Mouse (Mus musculus) urinary bladder, postnatal 14 days (tissue): ENCODE results near the gene Fgfbp3.
"Not testable (repeated sequence)": the region's sequence is repeated elsewhere in the genome, so short reads cannot be mapped to it uniquely, and the experiment has no call there.

Experiments used
- DNase-seq: peaks from one replicate; pipeline ENCODE4 v3.0.0; 2021; ENCODE audit warnings: low spot score

Fgfbp3 gene

DNA sequence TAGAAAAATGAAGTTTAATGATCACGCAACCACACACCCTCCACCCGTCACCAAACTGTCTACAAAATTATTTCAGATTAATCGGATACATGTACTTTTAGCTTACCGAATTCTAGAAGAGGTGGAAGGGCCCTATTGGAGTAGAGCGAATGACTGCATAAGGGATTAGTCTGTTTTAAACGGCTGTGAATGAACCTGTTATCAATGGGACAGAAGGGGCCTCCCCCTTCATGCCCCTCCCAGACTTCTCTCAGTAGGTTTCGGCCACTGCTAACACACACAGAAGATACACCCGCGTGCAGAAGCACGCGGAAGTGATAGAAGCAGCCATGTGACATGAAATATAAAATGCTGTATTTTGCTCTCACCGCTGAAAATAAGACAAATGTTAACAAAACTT is at the start of gene Fgfbp3:
Gene Fgfbp3 (minus strand): TSS at position 150 of the 400 bp plus-strand sequence.
- DNase-seq, result no peak

DNA sequence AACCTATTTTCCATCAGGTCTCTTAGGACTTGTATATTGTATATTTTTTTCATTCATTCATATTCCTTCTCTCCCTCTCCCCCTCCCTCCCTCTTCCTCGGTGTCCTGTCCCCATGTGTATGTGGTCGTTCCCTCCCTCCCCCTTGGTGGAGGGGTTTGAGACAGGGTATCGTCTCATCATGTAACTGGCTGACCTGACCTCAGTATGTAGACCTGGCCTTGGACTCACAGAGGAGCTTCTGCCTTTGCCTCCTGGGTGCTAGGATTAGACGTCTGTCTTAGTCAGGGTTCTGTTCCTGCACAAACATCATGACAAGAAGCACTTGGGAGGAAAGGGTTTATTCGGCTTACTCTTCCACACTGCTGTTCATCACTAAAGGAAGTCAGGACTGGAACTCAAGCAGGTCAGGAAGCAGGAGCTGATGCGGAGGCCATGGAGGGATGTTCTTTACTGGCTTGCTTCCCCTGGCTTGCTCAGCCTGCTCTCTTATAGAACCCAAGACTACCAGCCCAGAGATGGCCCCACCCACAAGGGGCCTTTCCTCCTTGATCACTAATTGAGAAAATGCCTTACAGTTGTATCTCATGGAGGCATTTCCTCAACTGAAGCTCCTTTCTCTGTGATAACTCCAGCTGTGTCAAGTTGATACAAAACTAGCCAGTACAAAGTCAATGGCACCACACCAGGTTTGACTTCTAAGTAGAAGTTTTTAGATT is 43.3 kb upstream of the Fgfbp3 start:
- DNase-seq, result not testable (repeated sequence)

DNA sequence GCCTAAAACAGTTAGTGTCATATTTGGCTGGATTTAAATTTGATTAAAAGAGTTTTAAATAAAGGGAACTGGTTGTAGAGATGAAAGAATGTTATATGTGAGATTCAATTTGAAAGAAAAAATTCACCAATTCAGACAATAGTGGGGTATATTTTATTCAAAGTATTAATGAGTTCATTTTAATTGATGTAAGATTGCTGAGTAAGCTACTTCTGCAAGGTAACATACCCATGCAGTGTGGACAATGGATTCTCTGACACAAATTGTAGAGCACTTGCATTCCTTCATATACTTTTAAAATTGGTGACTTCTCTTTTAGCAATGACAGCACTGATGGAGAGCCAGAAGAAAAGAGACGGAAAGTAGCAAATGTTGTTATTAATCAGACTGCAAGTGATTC is 41.9 kb upstream of the Fgfbp3 start:
- no peak for DNase-seq

DNA sequence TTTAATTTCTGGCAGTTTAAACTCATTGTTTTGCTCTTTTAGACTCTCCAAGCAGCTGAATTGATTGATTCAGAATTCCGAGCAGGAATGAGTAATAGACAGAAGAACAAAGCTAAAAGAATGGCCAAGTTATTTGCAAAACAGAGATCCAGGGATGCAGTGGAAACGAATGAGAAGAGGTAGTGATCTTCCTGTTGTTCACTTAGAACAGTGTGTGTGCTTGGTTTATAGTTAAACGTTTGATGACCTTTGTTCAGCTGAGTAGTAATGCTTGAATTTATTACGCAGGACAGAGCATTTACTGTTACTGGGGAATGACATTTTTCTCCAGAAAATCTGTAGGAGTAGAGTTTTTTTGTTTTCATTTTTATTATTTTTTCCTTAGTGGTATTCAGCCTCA is 38.9 kb upstream of the Fgfbp3 start:
- no peak for DNase-seq

DNA sequence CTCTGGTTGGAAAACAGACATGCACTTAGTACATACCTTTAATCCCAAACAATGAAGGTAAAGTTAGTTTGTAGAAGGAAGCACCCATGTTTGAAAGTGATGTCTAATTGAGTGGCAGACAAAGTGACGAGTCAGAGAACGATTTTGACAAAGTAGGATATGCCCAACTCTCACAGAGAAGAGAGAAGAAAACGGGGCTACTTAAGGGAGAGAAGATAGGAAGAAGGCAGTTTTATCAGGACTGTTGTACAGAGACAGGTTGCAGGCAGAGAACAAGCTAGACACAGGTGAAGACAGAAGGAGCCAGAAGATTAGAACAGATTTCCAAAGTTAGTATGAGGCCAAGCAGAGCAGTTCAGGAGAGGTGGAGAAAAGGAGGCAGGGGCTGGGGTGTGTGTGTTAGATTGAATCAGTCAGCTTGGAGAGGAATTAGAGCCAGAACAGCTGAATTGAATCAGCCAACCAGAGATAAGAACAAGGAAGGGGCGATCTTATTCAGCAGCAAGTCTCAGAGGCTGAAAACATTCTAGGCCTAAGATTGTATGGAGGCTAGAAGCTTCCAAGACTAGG is 34.3 kb upstream of the Fgfbp3 start:
- DNase-seq, result no peak

DNA sequence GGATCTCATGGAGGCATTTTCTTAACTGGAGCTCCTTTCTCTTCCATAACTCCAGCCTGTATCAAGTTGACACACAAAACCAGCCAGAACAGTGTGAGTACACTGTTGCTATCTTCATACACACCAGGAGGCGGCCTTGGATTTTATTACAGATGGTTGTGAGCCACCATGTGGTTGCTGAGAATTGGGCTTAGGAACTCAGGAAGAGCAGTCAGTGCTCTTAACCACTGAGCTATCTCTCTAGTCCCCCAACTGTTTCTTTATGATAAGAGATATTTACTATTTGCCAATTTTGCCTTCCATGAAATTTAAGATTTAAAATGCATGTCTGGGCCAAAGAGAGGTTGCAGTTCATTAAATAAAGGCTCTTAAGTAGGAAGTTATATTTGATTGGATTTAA is 20.6 kb upstream of the Fgfbp3 start:
- DNase-seq, result no peak

DNA sequence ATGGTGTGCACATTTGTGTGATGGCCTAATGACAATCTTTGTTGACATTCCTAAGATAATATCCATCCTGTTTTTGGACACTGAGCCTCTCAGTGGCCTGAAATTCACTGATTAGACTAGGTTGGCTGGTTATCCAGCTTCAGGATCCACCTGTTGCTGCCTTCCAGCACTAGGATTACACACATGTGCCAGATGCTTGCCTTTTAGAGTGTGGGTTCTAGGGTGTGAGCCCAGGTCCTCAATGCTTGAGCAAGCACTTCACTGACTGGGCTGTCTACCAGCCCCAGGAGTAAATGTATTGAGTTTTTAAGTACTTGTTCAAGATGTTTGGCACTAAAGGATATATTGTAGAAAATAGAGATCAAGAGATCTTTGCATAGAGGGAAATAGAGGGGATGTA is 18.6 kb upstream of the Fgfbp3 start:
- no peak for DNase-seq

DNA sequence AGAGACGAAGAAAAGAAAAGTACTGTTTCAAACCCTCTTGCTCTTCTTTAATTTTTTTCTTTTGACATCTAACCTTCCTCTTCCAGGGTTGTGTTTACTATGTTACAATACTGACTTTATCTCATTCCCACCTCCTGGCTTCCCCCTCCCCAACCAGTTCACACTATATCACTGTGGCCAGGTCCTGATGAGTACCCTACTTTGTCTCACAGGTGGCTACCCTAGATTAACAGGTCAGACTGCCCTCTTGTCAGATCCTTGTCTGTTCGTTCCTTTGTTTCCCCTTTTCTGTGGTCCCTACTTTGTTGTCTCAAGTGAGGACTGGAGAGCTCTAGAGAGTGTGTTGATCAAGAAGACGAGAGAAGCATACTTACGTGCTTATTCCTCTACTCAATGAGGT is 16.9 kb upstream of the Fgfbp3 start:
- no peak for DNase-seq

DNA sequence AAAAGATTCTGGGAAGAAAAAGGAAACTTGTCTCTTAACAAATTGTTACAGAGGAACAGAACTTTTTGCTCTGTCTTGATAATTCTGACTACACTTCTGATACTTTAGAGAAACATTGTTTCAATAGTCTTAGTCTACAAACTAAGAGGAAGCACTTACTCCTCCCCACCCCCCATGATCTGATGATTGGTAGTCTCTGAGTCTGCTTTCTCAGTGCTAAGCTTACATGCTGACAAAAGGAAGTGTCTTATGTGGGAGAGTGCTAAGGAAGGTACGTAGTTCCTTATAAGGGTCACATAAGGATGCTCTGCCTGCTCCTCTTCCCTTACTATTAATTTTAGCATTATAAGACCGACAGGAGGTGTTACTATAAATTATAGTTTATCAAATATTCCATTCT is 13.2 kb upstream of the Fgfbp3 start:
- DNase-seq, result no peak

DNA sequence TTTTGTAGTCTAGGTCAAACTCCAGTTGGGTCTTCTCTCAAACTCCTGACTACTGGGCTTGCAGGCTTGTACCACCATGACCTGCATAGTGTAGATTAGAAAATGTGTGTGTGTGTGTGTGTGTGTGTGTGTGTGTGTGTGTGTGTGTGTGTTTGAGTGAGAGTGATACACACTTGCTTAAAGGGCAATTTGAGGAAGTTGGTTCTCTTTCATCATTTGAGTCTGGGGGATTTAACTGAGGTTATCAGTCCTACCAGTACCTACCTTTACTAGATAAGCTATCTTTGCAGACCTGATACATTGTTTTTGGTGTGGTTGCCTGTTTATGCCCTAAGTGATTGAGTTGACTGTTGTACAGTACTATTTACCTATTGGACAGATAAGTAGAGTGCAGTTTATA is 12.7 kb upstream of the Fgfbp3 start:
- DNase-seq, result no peak

DNA sequence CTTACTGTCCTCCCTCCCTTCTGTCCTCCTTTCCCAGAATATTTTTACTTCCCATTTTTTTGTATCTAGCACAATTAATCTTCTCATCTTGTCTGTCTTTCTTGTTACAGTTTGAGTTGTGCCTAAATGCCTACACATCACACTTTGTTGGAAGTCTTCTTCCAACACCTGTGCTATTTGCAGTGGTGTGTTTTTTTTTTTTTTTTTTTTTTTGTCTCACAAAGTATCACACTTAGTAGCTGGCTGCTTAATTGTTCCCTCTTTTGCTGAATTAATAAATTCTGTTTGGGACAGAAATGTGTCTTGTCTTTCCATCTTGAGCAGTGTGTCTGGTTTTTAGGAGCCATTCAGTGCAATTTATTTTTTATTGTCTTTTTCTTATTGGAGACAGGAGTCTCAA is 10.4 kb upstream of the Fgfbp3 start:
- DNase-seq, result no peak

DNA sequence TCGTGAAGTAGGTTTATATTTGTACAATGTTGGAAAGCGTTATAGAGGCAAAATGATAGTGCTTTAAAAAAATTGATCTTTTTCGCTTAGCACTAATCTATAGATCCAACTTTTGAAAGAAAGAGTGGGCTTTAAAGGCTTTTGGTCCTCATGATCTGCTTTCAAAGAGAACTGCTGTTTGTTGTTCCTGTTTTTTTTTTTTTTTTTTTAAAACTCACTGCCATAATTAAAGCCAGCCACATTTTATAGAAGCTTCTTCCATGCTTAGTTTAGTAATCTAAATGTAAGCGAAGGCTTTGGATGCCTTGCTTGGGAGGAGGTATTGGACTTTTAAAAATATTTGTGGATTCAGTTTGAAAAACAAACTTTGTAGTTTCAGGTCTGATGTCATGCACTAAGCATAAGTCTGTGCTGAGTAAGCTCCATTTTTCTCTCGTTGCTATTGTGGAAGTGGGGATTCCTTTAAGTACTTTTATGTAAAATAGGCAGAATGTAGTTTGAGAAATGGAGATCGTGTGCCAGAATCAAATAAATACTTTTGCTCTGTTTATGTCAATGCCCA is 8.5 kb upstream of the Fgfbp3 start:
- no peak for DNase-seq

DNA sequence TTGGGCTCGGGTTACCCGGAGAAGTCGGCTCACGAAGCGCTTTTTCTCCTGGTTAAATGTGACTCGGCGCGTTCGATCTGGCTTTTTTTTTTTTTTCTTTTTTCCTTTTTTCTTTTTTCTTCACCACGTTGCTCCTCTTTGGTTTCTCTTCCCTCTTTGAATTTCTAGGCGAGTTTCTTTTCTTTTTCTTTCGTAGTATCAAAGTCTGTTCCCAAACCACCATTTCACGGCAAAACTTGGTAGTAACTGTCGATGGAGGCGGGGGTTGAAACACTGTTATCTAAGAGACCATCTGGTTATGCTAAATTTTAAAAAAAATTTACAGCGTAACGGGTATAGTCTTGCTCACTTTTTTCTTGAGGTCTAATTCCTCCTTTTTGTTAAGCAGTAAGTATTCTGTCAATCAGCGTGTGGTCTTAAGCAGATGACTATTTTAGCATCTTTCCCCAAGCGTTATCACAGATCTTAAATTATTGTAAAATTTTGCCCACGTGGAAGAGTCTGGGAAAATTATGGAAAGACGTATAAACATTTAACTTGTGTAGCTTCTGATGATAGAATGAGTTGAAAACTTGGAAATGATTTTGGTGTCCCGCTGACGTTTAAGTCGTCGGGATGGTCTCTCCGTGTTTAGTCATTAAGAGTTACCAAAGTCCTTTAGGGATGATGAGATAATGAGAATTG is 7.3 kb upstream of the Fgfbp3 start:
- DNase-seq, result no peak

DNA sequence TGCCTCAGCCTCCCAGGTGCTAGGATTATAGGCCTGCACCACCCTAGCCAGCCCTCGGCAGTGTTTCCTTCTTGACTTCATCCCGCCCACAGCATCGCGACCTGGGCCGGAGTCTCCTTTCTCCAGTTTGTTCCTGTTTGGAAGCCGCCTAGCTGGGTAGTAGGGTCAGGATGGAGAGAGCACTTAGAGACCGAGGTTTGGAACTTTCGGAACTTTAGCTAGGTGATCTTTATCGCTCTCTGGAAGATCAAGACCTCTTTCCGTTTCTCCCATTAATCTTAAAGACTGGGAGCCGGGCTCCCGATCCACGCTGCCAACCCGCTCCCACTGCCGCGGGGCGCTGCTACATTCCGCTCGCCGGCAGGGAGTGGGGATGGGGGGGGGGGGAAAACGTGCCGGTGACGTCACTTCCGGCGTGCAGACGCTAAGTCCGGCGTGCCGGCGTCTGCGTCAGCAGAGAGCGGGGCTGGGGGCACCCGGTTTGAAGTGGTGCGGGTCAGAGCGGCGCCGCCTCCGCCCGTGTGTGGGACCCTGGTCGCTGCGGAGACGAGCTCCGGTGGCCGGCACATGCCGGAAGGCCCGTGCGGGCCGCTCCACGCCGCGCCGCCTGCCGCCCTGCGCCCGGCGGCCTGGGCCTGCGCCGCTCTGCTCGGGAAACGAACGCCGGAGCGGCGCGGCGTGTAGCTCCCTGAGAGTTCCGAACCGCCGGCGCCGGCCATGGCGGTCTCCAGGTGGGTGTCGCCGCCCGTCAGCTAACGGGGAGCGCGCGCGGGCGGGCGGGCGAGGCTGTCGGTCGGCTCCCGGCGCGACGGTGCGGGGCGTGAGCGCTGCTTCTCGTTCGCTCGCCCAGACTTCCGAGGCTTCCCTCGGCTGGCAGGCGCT is 6.5 kb upstream of the Fgfbp3 start, which contains the start of gene Btaf1:
Gene Btaf1 (plus strand): TSS at position 409 of the 882 bp plus-strand sequence.
- peak; percentile 88 for DNase-seq

DNA sequence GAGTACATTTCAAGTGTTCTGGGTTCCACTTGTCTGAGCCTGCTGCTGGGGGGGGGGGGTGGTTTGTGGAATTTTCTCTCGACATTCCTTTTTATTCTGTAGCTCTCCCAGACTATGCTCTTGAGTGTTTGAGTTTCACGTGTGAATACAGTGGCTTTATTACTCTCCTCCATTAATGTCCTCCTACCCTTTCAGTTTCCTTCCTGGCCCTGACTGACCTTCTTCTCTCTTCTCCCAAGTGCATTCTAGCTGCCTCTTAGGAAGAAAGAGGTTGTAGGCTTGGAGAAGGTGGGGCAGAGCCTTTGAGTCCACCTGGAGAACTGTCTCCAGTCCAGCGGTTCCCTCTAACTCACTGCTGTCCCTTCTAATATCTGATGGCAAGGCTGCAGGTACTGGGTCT is 3.5 kb upstream of the Fgfbp3 start:
- no peak for DNase-seq

DNA sequence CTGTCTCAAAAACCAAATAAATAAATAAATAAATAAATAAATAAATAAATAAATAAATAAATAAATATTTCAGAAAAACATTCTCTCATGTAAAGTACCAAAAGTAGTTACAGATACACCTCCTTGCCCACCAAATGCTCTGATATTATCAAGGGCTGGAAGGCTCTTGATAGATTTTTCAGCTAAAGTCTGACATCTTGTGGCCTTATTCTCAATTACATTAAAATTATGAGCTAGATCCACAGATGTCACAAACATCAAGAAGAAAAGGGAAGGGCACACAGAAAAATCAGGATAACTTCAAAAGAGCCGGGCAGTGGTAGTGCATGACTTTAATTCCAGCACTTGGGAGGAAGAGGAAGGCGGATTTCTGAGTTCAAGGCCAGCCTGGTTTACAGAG is 2.6 kb upstream of the Fgfbp3 start:
- DNase-seq, result no peak

DNA sequence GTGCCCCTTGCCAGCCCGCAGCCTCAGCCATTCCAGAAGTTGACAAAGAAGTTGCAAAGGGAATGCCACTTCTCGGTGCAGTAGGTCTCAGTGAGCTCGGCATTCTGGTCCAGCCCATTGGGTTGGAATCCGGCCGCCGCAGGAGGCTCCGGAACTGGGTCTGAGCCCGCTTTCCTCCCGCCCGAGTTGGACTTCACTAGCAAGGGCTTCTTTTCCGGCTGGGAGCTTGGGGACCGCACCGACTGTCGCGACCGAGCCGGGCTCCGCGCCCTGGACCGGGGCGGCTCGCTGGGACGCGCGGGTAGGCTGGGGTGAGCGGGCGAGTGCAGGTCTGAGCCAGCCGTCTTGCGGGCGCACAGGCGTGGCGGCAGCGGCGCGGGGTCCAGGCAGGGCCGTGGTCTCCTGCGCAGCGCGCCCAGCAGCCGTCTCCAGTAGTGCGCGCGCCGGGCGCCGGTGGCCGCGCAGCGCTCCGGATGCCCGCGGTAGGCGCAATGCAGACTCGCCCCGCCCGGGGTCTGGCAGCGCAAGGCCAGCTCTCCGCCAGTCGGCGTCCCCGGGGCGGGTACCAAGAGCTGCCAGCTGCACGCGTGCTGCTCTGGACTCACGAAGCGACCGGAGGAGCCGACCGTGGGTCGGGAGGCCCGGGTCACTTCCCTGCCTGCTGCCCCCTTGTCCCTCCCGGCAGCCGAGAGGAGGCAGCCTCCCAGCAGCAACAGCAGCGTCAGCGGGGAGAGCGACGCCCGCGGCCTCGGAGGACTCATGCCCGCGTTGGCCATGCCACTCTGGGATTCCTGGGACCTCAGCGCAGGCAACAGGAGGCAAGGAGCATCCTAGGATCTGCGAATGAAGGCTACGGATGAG is 744 bp downstream of the Fgfbp3 start:
- peak; percentile 86 for DNase-seq

DNA sequence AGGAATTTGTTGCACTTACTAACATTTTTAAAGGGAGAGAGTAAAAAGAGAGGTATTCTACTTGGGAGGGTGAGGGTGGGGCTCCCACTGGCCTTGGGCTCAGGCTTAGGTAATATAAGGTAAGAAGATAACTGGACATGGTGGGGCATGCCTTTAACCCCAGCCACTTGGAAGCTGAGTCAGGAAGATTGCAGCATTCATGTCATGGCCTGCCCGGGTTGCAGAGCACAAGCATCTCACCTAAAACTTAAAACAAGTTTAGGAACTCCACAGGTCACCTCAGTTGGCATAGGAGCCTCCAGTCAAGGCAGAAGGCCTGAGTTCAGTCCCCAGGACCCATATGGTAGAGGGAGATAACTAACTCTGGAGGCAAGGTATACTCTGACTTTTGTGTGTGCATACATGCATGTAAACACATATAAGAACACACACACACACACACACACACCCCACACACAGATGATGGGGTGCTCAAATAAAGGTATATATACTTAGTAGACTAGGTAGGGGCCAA is 2.5 kb downstream of the Fgfbp3 start:
- DNase-seq, result no peak

DNA sequence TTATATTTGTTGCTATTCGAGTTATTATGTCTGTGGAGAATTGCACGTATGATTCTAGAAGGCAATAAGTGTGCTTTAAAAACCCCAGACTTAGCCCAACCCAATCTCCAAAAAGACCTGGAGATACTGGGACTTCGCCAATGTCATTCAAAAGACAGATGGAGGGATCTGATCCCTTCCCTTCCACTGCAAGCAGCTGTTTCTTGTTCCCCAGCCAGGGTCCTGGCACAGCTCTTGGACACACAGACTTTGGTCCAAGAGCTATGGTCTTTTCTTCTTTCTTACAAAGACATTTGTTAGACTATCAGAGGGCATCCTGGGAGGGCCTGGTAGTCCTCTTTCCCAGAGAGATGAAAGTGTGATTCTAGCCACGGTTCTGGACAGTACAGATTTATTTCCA is 3.2 kb downstream of the Fgfbp3 start:
- no peak for DNase-seq

DNA sequence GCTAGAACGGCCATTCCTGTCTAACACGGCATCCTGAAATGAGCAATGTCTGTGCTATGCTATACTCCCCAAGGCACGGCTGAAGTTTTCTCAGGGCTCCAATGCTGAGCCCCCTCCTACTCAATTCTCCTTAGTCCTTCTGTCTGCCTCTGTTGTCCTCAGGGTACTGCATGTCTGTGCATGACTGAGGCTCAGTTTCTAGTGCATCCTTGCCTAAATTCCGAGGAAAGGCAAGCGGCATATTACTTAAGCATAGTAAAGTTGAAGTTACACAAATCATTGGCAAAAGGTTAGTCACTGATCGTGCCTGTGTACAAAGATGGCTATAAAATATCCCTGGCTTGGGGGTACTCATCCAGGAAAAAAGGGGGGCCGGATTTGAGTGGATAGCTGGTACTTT is 6.4 kb downstream of the Fgfbp3 start:
- DNase-seq, result no peak
